Mouse (Mus musculus) liver, embryonic 16.5 days (tissue): ENCODE measurements around the gene Selenon. TPM values are rescaled to one million over a fixed set of nuclear protein-coding genes. Genes with fewer than 3 reads are reported as not detected.

Experiments
- ATAC-seq: fragments of 200-750 bp; cut with Nextera tagmentation; 2 replicates; pipeline ENCODE4 v1.8.0; 2017; ENCODE audit warnings: low read depth, mild to moderate bottlenecking, moderate number of reproducible peaks, moderate library complexity
- H3K27ac ChIP-seq: fragments of 300-500 bp; sonication (generic); 2 replicates; pipeline ENCODE4 v1.5.1; 2014; ENCODE audit warnings: mild to moderate bottlenecking, low read length
- H3K27me3 ChIP-seq: fragments of 300-500 bp; sonication (generic); 2 replicates; pipeline ENCODE4 v1.6.1; 2014; ENCODE audit warnings: low read depth, low read length, mixed read lengths; ENCODE audit not compliant: control insufficient read depth, insufficient read depth
- H3K36me3 ChIP-seq: fragments of 300-500 bp; sonication (generic); 2 replicates; pipeline ENCODE4 v1.6.1; 2014; ENCODE audit warnings: mild to moderate bottlenecking; ENCODE audit not compliant: control insufficient read depth, insufficient read depth
- H3K4me1 ChIP-seq: fragments of 300-500 bp; sonication (generic); 2 replicates; pipeline ENCODE4 v1.6.1; 2014; ENCODE audit warnings: low read depth, low read length, mixed read lengths; ENCODE audit not compliant: control insufficient read depth
- H3K4me2 ChIP-seq: fragments of 300-500 bp; sonication (generic); 2 replicates; pipeline ENCODE4 v1.6.1; 2014; ENCODE audit warnings: low read depth, low read length, mixed read lengths
- H3K4me3 ChIP-seq: fragments of 300-500 bp; sonication (generic); 2 replicates; pipeline ENCODE4 v1.5.1; 2014; ENCODE audit warnings: low read depth, mild to moderate bottlenecking, low read length
- H3K9ac ChIP-seq: fragments of 300-500 bp; sonication (generic); 2 replicates; pipeline ENCODE4 v1.6.1; 2014; ENCODE audit warnings: low read depth, low read length
- H3K9me3 ChIP-seq: fragments of 300-500 bp; sonication (generic); replicated peaks from 2 replicates; pipeline ENCODE4 v1.6.1; 2016; ENCODE audit warnings: low read length; ENCODE audit not compliant: control insufficient read depth
- WGBS: fragments of 180-500 bp; shearing (Covaris S2); extraction: QIAGEN DNeasy Blood & Tissue Kit; methylation state at CpG from one replicate; pipeline ENCODE4 v1.1.7; 2014; ENCODE audit not compliant: insufficient replicate concordance; 5-methylcytosine and 5-hydroxymethylcytosine counted together
- microRNA-seq: library from miRNA; unstranded; fragments of <30 nt; microRNA quantifications from one replicate; pipeline ENCODE4, GENCODE M21; 2016
- polyA plus RNA-seq: library from polyadenylated mRNA; unstranded; fragments of >200 nt; fragmentation: Nextera tagmentation; extraction: Ambion mirVana; gene quantifications from 2 replicates; pipeline ENCODE4 v1.2.1, GENCODE M21; 2015

The Selenon gene
- polyA plus RNA-seq, 1 experiment from 2014 or later = 1.3 TPM

DNA sequence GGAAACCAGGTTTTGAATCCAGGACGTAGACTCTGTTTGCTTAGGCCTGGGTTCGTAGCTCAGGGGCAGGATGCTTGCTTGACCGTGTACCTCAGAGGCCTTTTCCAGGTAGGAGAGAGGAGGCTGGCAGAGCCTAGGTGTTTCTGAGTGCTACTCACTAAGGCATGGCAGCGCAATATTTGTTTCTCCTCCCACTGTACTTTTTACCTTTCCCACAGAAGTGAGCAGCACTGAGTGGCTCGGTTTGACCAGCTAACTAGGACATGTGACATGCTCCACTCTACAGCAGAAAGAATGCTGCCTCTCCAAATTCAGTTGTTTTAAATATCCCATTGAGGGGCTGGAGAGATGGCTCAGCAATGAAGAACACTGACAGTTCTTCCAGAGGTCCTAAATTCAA, 63.8 kb downstream of the Selenon start:
- no peak overlapping the region for H3K27ac ChIP-seq
- ATAC-seq = peak; percentile 66

More for the DNA sequence above, 63.8 kb downstream of the Selenon start:
- Histone ChIP-seq H3K36me3 (no peaks in the 10 kb centered on the region), H3K9me3 (no peaks in the 10 kb centered on the region), H3K27me3 (no peaks in the 10 kb centered on the region), H3K4me3 (no peak overlapping the region), H3K4me2 (no peak overlapping the region), H3K9ac (no peak overlapping the region), H3K4me1 (peaks cover 8% of the 10 kb centered on the region)
- WGBS = 69% methylated on average over 5 of the region's 5 CpGs

Small RNAs within 50 kb of the gene (microRNA-seq; reads per million reads assigned to microRNA genes)
- gene Mir6403 = not detected

Other genes starting within 250 kb of the Selenon start
- gene Trim63, start 237.0 kb downstream of the Selenon start, polyA plus RNA-seq = 0.25 and 0.28 TPM in 2 replicates
- gene Slc30a2, start 209.0 kb downstream of the Selenon start, polyA plus RNA-seq = 0.02 and 0.12 TPM in 2 replicates
- gene Extl1, start 168.3 kb downstream of the Selenon start, polyA plus RNA-seq = 0.21 and 0.25 TPM in 2 replicates
- 6.6 and 8.2 TPM in 2 replicates for gene Pafah2, start 155.8 kb downstream of the Selenon start, polyA plus RNA-seq
- gene Stmn1, start 83.8 kb downstream of the Selenon start, polyA plus RNA-seq = 360 and 407 TPM in 2 replicates
- 8.4 and 8.8 TPM in 2 replicates for gene Paqr7, start 55.5 kb downstream of the Selenon start, polyA plus RNA-seq
- gene Aunip, start 41.2 kb downstream of the Selenon start, polyA plus RNA-seq = 13.7 and 16.5 TPM in 2 replicates
- gene Mtfr1l, start 16.8 kb downstream of the Selenon start, polyA plus RNA-seq = 36.2 and 36.4 TPM in 2 replicates
- 0.97 and 1.2 TPM in 2 replicates for gene Man1c1, start 152.1 kb upstream of the Selenon start, polyA plus RNA-seq
- gene Ldlrap1, start 215.9 kb upstream of the Selenon start, polyA plus RNA-seq = 20.1 and 20.7 TPM in 2 replicates